In the genomic region with DNA sequence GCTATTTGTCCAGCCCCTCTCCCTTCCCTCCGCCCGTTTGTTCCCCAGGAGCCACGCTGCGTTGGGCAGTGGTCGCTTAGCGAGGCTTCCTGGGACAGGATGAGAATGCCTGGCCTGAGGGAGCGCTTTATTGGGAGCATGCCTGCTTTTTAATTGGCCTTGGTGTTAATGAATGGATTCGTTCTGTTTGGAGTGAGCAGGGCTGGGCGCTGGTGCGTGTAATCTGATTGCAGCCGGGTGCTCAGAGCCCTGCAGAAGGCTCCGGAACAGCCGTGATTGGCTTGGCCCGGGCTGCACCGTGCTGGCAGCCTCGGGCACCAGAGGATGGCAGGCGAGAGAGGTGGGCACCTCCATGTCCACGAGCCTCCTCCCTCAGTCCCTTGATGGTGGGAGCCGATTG, we compare ENCODE assay signal across 9 mouse cellular contexts.
DNase-seq lines count a peak whose midpoint lies in the region; ATAC-seq and TF ChIP-seq lines count a peak whose summit lies in the region.
"Had no signal": no experiment of that assay in that cellular context is flagged by ENCODE, and none has a peak within 500 bp of the region (broad histone marks: within the 10 kb centered on the region; RNA-seq: fewer than 3 reads in every experiment).

No protein-coding gene starts in this region.

- H3K9me3 ChIP-seq in embryonic facial prominence, embryonic 14.5 days (ENCODE audit: control insufficient read depth, low read length): no peaks in the 10 kb centered on the region
- H3K9me3 ChIP-seq: liver, embryonic 15.5 days had no signal

- H3K9ac ChIP-seq in embryonic facial prominence, embryonic 14.5 days (ENCODE audit: low read depth, low read length): no peak overlapping the region
- H3K9ac ChIP-seq: liver, embryonic 15.5 days had no signal

- DNase-seq in adrenal gland, adult (ENCODE audit: inconsistent age in 2 of 2, low spot score in 1 of 2): peak; percentile 21 to 46
- DNase-seq in adrenal gland, postnatal 36 days: no peak
- DNase-seq in embryonic facial prominence, embryonic 14.5 days (ENCODE audit: low spot score): peak; percentile 66
- peak; percentile 52 for DNase-seq in kidney, adult 2 months
- DNase-seq in left cerebral cortex, postnatal 14 days (ENCODE audit: low spot score in 2 of 2): peak; percentile 59 to 67
- DNase-seq in retina, postnatal 1 day: peak; percentile 97
- DNase-seq in yolk sac, embryonic 10.5 days (ENCODE audit: low spot score): no peak
- DNase-seq in c-Kit-positive CD71-positive TER-119-positive erythroid progenitor cells, embryonic 14.5 days (ENCODE audit: low spot score): no peak

- no peak for TF ChIP-seq CTCF in kidney, adult 2 months (conservative IDR thresholded peaks at IDR 0.05; ENCODE audit: insufficient read depth, insufficient read length, low read depth, low read length)

- H3K27me3 ChIP-seq in embryonic facial prominence, embryonic 14.5 days (replicated peaks; ENCODE audit: control insufficient read depth, insufficient read depth, low read length): 0 out of 2 replicates have a peak, but pooled peaks cover 3% of the 10 kb centered on the region
- no peaks in the 10 kb centered on the region; the same call in 1 of the 2 replicates for H3K27me3 ChIP-seq in kidney, adult 2 months (replicated peaks; ENCODE audit: control insufficient read depth, insufficient read depth, low read length)
- H3K27me3 ChIP-seq: liver, embryonic 15.5 days had no signal

- intact Hi-C loops in left cerebral cortex, postnatal 14 days (cut with DNase I): no loop called here

- no peak for TF ChIP-seq POLR2A in kidney, adult 2 months (IDR thresholded peaks at IDR 0.05; ENCODE audit: low read depth, low read length)

- H3K4me2 ChIP-seq in embryonic facial prominence, embryonic 14.5 days (ENCODE audit: low read depth, low read length): peak overlapping the region; percentile 12; the same call in 1 of the 2 replicates
- H3K4me2 ChIP-seq: liver, embryonic 15.5 days had no signal

- H3K4me3 ChIP-seq in embryonic facial prominence, embryonic 14.5 days (ENCODE audit: low read depth, low read length): no peak overlapping the region
- no peak overlapping the region for H3K4me3 ChIP-seq in kidney, adult 2 months (ENCODE audit: insufficient read depth, low read depth, low read length)
- H3K4me3 ChIP-seq: liver, embryonic 15.5 days had no signal

- no peaks in the 10 kb centered on the region for H3K36me3 ChIP-seq in embryonic facial prominence, embryonic 14.5 days (ENCODE audit: control insufficient read depth, insufficient read depth, low read length)
- H3K36me3 ChIP-seq in kidney, adult 2 months (ENCODE audit: control insufficient read depth, insufficient read depth, low read length): no peaks in the 10 kb centered on the region
- H3K36me3 ChIP-seq: liver, embryonic 15.5 days had no signal

- no peak overlapping the region for H3K27ac ChIP-seq in embryonic facial prominence, embryonic 14.5 days (replicated peaks; ENCODE audit: low read depth, low read length)
- H3K27ac ChIP-seq in kidney, adult 2 months (ENCODE audit: insufficient read depth, low read depth, low read length): no peak overlapping the region
- H3K27ac ChIP-seq: liver, embryonic 15.5 days had no signal

- 8% methylated on average over 17 of the region's 19 CpGs for WGBS in embryonic facial prominence, embryonic 14.5 days
- WGBS in kidney, adult 2 months: 6% methylated on average over 19 of the region's 19 CpGs

- 0 out of 2 replicates have a peak, but pooled peaks cover 2% of the 10 kb centered on the region for H3K4me1 ChIP-seq in embryonic facial prominence, embryonic 14.5 days (ENCODE audit: control insufficient read depth, insufficient read depth, low read length)
- peaks cover 3% of the 10 kb centered on the region; the same call in 1 of the 2 replicates for H3K4me1 ChIP-seq in kidney, adult 2 months (ENCODE audit: control insufficient read depth, insufficient read depth, low read length)
- H3K4me1 ChIP-seq: liver, embryonic 15.5 days had no signal

- ATAC-seq in embryonic facial prominence, embryonic 14.5 days (ENCODE audit: low read depth): peak; percentile 90

Comparison
In these comparisons a context has a peak if more than half of its experiments do, and no peak if none do; other contexts are left out.
1. DNase-seq: peak in adrenal gland, adult (2 of 2), embryonic facial prominence, embryonic 14.5 days (single experiment), kidney, adult 2 months (single experiment), left cerebral cortex, postnatal 14 days (2 of 2) and retina, postnatal 1 day (single experiment); none in adrenal gland, postnatal 36 days (0 of 2), yolk sac, embryonic 10.5 days (single experiment) and c-Kit-positive CD71-positive TER-119-positive erythroid progenitor cells, embryonic 14.5 days (single experiment).